Mouse (Mus musculus) heart, adult 18-20 months (tissue): Measurements from ENCODE around the gene Ostc. TPM values are rescaled to one million over a fixed set of nuclear protein-coding genes. Genes with fewer than 3 reads are reported as not detected.

ENCODE experiments used
- DNase-seq, 2 experiments: peaks; one replicate each; pipeline ENCODE4 v3.0.0; 2021 to 2022; ENCODE audit warnings: mixed read lengths in 1 of 2
- total RNA-seq, 2 experiments: library from RNA; stranded (reverse); gene quantifications; 2 replicates each; pipeline ENCODE4 v1.2.3; 2021

The Ostc gene
- total RNA-seq, 2 experiments from 2014 or later: 46.2 to 50.8 TPM

DNA sequence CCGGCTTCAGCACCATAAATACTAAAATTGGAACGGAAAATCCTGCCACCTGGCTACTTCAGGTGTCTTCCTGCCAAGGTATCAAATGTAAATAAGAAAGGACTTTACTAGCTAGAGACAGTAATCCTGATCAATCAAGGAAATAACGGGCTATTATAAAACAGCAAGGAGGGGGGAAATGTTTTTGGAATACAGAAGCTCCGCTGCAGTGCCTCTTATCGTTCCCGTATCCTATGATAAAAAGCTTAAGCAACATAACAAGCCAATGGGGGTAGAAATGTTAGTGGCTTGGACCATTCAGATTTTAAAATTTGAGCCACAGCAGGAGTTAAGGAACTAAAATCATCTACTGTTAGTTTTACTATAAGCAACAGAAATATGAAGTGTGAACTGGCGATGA lies 859 bp upstream of the Ostc start:
- DNase-seq: no peak

DNA sequence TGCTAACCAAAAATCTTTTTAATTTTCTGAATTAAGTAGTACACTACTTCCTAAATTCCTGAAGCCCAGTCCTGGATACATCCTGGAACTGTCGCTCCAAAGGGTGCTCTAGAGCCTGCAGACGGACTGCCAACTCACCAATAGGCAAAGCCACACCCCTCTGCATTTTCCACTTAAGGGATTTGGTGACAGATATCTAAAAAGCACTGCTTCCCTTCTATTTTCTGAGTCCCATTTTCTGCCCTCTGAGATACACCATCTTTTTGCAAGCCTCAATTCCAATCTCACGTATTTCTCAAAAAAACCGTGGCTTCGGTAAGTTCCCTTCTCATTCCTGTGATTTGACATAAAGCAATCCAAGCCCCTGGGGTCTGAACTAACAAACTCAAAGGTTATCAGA lies 715 bp downstream of the Ostc start:
- peak in 1 of 2 experiments; percentile 29 for DNase-seq

DNA sequence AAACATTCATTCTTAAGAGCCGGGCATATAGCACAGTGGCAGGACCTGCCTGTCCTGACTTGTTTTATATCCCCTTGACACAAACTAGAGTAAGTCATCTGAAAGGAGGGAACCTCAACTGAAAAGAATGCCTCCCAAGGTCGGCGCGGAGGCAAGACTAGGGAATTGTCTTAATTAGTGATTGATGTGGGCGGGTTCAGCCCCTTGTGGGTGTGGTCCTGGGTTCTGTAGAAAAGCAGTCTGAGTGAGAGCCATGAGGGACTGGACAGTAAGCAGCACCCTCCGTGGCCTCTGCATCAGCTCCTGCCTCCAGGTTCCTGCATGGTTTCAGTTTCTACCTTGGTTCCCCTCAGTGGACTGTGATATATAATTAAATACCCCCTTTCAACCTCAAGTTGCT lies 7.0 kb downstream of the Ostc start:
- no peak for DNase-seq

DNA sequence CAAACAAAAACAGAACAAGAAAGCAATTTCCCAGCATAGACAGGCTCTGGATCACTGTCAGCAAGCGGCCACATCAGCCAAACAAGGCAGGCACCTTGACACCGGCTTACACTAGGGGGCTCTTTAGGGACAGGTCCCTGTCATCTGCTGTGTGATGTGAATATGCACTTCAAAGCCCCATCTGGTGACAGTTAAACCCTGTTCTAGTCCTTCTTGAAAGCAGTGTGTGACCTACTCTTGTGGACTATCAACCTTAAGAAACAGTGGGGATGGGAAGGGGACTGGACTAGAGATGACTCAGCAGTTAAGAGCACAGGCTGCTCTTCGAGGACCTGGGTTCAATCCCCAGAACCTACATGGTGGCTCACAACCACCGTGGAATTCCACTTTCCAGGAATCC lies 11.6 kb downstream of the Ostc start:
- no peak for DNase-seq

DNA sequence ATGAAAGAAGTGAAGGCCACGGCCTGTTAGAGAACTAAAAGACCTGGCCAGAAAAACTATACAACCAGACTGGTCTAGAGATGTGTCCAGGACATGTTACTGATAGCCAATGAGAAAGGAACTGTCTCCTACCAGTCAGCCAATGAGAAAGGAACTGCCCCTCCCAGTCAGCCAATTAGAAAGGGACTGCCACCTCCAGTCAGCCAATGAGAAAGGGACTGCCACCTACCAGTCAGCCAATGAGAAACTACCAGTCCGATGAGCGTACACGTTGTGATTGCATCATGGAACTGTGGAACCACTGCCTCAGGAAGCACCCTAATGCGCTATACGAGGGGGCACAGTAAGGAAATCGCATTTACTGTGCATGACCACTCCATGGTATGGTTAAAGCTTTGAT lies 14.5 kb downstream of the Ostc start:
- no peak for DNase-seq

DNA sequence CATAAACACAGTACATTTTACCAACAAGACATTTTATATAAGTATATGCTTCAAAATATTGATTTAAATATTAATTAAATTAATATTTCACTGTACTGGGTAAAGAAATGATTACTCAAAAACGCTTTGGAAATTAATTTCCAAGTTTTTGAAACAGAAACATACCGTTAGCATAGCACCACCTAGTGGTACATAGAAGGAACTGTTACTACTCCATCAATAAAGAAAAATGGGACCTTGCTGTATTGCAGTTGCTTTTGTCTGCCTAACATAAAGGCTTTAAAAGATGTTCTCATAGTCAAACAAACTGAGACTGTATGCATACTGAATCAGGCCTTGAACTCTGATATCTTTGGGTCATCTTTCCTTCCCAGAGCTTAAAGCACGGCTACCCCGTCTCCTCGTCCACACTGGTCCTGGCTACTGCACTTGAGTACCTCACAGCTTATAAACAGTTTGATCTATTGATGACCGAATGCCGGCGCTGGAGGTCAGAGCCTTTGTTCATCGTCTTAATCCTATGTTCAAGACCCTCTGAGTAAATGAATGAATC lies 15.1 kb downstream of the Ostc start:
- DNase-seq: no peak

DNA sequence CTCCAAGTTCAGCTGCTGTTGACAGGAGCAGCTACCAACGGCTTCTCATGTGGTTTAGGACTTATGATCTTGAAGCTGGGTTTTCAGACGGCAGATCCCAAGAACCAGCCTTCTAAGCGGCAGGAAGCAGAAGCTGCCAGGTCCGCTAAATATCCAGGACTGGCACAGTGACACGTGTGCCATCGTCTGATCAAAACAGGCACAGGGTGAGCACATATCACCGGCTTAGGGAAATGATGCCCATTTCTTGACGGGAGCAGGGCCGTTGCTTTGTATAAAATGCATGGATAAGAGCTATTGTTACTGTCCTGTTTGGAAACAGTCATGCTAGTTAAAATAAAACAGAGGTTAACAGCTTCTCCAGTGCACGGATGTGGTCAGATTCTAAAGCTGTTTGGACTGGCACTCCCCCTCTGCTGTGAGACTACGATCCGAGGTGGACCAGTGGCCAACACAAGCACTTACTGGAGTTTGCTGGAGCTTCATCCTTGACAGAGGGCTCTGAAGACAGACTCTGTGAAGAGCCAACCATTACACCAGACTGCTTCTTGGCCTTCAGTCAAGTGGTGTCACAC lies 17.6 kb downstream of the Ostc start:
- peak in 1 of 2 experiments; percentile 9 for DNase-seq

DNA sequence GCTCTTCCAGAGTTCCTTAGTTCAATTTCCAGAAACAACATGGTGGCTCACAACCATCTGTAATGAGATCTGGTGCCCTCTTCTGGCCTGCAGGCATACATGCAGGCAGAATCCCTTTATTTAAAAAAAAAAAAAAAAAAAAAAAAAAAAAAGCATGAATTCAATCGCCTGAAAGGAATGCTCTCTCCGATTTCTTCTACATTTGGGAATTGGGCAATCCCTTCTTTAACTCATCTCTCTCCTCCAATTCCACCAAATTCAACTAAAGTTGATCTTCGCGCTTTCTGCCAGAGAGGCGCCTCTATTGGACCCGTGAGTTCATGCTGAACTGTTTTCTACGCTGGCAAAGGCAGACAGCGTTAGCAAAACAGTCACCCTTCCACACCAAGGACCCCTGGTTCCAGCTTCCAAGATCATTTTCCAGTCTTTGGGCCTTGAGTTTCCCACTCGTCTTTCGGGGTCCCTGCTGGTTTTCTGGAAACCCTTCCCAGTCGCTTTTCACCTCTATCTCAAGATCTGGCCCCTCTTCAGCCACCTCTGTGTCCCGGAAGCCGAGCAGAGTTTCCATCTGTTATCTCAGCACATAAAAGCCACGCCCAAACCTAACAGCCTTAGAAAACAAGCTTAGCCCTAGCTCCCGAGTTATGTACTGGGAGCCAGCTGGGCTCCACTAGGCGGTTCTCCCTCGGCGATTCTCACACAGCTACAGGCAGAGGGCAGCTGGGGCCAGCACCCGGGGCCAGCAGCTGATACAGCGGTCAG lies 18.2 kb downstream of the Ostc start:
- DNase-seq: peak; percentile 74 to 80

DNA sequence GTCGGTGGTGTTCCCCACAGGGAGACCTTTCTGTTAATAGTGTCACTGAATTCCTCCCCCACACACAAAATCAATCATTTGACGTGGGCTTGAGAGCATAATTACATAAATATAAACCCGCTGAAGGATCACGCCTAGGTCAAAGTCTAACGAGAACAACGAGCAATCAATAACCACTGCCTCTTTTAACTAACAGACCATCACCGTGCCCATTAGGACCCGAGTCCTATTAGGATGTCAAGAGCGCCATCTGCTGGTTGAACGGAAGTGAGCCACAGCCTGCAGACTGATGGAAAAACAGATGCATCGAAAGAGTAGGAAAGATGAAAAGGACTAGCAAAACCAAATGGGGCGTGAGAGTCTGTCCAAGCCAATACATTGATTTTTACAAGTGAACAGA lies 19.6 kb downstream of the Ostc start:
- DNase-seq: peak; percentile 52 to 86

DNA sequence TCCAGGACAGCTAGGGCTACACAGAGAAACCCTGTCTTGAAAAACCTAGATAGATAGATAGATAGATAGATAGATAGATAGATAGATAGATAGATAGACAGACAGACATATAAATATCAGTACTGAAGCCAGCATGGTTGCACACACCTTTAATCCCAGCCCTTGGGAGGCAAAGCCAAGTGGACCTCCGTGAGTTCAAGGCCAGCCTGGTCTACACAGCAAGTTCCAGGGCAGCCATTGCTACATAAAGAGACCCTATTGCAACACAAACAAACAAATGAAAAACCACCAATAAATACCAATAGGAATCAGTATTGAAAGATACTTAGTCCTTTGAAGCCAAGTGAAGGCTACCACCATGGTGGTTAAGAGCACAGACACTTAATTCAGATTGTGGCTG lies 22.2 kb downstream of the Ostc start:
- DNase-seq: no peak

DNA sequence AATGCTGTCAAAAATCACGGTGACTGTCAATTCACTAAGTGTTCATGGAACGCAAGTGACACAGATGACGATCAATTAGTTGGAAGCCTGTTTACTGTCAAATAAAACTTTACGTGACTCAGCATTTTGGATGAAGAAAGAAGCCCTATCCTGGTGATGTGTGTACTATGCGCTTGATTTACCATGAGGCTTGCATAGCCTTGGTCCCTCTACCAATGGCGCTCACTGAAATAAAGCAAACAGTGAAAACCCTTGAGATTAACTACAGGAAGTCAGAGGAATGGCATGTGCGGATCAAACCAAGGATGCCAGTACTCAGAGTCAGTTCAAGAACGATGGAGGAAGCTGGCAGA lies 24.3 kb downstream of the Ostc start:
- DNase-seq: no peak

DNA sequence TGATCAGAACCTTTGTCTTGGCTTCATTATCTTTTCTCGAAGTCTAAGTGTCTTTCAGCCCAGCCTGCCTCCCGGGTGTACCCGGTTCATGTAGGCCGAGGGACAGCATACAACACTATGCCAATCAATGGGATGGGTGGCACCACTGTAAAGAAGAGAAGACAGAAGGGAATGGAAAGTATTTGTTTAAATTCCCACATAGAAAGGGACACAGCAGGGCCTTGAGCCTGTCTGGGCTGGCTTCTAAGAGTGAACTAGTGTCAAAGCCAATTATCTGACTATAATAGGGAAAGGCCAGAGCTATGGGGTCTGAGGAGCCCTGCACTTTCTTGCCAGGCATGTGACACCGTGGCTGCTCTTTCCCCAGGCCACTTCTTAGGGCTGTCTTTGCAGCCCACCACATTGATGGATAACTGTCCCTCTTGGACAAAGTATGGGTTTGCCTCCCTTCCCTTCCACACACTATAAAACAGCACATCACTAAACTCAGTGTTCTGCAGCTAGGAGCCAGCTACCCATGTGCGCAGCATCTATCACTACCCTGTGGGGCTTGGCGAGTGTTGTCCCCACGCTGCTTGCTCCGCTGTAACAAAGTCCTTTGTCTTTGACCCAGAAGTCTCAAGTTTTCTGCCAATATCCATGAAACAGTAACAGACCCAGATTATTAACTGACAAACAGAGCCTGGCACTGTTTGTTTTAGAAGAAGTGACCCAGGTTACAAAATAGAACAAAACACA lies 24.8 kb downstream of the Ostc start:
- DNase-seq: no peak

DNA sequence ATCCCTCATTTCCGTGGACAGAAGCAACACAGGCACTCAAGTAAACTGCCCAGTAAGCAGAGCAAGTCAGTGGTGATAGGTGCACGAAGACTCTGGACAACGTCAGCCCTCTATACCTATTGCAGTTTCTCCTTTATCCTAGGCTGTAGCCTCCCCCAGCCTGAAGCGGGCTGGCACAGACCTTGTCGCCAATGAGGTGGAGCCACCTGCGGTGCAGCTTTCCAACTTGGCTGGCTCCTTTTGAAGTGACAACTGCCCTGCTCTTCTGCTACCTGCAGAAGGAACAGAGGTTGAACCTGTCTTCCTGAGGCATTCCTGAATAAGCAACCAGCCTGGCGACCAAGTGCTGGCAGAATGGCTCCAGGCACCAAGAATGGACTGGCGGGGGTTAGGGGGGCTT lies 25.4 kb downstream of the Ostc start:
- no peak for DNase-seq

DNA sequence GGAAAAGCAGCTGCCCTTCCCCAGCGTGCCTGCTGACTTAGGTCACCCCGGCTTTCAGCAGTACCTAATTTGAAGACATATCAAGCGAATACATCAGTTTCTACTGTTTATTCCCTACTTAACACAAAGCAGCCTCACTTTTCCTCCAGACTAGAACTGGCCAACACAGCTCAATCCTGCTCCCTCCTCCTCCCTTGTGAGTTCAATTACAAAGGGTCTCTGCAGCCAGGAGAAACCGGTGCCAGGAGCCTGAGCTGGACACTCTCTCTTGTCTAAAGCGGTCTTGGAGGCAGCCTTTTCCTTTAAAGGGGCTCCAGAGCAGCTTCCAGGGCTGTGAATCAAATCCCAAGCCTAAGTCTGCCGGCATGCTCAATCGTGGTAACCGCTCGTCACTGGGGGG lies 27.1 kb downstream of the Ostc start:
- no peak for DNase-seq

DNA sequence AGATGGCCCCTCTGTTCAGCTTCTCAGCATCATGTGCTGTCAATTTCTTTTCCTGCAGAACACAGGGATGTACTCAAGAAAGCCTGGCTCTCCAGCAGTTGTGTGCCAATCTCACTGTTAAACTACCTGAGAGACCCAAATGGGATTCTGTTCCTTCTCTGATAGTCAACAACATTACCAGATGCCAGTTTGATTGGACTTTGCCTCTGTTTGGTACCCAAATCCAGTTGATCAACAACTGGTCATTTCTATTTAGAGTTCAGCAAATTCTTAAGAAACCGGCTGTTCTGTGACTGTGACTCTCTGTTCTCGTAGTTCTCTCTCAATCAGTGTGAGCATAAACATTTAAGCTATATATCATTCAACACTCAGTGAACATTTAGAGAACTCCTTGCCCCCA lies 28.0 kb downstream of the Ostc start:
- DNase-seq: no peak

DNA sequence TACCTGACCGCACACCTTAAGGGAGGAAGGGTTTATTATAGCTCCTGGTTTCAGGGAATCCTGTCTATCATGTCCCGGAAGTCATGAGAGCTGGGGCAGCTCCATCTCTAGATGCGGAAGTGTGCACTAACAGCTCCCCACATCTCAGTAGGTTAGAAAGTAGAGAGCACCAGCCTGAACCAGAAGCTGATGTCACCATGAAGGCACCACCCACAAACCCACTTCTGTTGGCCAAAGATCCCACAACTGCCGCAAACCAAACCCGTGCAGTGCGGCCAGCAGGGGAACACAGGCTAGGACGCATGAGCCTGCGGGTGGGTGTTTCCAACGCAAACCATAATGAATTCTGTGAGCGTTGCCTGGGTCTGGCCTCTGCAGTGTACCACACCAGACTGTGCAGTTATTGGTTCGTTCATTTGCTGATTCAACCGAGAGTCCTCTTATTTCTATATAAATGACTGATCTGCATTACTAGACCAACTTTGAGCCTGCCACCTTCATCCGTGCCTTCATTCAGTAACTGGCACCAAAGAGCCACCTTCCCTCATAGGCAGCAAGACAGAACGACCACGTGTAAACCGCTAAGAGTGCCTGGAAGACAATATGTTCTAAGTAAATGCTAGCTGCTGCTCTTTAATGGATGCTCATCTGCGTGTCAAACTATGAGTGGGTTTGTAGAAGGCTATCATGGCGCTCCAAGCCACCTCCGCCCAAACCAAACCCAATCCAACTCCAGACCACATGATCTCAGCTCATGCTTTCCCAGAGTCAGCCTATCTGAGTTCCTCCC lies 31.4 kb downstream of the Ostc start:
- DNase-seq: no peak

DNA sequence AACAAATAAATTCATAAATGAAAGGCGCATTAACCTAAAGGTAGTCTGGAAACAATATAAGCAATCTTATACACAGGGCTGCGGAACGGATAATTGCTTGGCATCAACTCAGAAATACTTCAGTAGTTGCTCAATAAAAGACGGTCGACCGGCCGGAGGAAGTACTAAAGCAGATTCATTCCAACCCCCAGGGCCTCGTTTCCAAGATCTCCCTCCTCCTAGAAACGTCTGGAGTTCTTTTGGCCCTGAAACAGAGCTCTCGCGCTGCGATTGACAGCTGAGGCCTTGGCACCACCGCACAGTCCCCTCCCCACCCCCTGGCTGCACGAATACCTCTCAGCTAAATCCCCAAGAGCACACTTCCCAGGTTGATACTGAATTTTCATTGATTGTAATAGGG lies 38.0 kb downstream of the Ostc start:
- peak in 1 of 2 experiments; percentile 17 for DNase-seq

DNA sequence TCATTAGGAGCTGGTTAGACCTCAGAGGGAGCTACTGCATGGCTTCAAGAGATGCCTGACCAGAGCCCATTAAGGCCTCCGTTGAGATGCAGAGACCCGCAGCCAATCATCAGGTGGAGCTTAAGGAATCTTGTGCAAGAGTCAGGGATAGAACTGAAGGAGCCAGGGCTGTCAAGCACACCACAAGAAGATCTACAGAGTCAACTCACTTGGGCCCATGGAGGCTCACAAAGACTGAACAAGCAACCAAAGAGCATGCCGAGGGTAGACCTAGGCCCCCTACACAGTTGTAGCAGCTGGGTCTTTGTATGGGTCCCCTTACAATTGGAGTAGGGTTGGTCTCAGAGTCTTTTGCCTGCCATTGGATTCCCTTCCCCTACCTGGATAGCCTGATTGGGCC lies 46.7 kb downstream of the Ostc start:
- DNase-seq: no peak

DNA sequence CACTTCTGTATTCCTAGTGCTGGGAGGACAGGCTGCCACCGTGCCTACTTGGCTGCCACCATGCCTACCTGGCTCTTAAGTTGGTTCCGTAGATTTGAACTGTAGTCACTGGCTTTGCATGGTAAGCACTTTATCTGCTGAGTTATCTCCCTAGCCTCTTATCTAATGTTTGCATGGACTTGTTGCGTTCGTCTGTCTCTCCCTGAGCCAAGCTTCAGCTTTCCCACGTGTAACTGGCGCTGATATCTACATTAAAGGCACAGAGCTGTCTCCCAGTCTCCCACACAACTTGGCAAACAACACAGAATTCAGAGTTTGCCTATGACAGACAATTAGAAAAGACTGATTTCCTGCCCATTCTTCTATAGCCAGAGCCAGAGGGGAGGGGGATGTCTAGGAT lies 48.6 kb downstream of the Ostc start:
- DNase-seq: no peak

DNA sequence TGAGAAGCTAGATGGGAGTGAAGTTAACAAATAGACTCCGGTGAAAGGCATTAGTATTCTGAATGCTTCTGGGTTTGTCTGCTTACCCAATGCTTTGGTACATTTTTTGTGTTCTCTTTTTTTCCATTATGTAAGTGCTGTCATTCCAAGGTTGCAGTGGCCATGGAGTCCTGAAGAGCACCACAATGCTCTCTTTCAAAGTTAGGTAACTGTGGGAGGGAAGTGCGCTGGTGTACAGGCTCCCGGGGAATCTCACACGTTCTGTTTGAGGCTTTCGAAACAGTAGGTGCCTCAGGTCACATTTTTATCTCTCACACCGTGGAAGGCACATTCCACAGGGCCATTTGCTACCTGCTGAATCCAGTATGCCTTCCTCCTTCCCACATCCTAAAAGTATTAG lies 59.7 kb downstream of the Ostc start:
- no peak for DNase-seq

DNA sequence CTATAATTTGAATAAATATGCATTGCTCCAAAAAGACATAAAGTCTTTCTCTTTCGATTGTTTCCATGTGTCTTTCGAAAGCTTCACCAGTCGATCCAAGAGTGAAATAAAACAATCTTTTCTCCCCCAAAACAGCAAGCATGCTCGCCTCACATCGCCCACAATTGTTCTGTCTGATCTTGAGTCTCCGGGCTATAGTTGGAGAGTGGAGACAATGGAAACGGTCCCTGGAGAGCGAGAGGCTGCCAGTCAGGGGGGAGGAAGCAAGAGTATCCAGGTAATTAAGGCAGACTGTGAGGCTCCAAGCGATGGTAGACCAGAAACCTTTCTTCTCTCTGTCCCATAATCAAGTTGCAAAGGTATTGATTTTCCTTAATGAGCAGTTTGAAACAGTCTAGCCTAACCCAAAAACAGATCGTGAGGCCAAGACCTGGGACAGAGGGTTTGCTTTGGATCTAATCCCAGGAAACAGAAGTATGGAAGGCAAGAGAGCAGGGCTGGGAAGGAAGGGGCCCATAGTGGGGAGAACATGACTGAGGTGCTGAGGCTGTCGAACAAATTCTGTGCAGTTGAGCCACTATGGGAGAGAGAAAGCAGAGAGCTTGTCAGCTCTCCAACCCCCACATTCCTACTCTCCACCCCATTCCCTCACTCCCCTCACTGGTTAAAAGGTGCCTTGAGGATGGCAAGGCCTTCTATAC lies 63.0 kb downstream of the Ostc start:
- no peak for DNase-seq
